Mouse (Mus musculus) lung, postnatal 10 days (tissue): Measurements from ENCODE around the gene Wdr83.
A peak's percentile ranks its signal among the peaks of the same experiment; 100 is the strongest.

Experiments used
- DNase-seq: peaks from one replicate; pipeline ENCODE4 v3.0.0; 2021

Gene Wdr83

DNA sequence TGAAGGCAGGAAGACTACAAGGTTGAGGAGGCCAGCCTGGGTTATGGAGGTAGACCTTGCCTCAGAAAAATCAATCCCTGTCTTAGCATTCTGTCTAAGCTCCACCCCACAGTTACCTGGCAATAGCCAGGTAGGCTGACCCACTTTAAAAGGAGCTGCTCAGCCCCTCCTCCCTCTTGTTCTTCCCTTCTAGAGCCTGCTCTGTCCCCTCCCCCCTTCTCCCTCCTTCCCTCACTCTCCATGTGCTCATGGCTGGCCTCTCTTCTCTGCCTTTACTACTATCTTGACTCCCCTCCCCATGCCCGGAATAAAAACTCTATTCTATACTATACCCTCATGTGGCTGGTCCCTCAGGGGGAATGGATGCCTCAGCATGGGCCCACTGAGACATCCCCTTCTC is 47.2 kb downstream of the Wdr83 start:
- DNase-seq: peak; percentile 42

DNA sequence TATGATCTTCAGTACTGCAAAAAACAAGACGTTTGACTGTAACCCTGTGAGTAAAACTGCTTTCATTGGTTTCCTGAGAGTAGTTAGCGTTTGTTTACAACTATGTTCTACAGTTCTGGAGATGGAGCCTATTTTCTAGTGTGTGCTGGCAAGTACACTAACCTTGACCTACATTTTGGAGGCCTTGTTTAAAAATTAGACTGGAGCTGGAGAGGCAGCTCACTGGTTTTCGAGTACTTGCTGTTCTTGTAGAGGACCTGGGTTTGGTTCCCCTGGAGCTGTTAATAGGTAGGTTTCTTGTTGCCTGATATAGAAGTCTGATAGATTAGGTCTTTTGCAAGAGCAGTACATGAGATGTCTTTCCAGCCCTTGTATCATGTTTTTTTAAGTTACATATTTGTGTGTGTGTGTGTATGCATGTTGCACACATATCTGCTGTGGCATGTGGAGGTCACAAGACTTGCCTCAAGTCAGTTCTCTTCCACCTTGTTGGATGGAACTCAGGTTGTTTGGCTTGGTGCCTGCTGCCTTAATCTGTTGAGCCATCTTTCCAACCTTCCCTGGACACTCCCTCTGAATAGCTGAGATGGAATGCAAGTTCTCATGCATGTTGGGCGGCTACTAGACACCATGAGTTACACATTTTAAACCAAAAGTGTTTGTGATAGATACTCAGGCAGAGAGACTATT is 48.3 kb downstream of the Wdr83 start:
- no peak for DNase-seq

GRCm38 (mm10) chr8:85029271-85029670 is 51.8 kb downstream of the Wdr83 start:
- no peak for DNase-seq

DNA sequence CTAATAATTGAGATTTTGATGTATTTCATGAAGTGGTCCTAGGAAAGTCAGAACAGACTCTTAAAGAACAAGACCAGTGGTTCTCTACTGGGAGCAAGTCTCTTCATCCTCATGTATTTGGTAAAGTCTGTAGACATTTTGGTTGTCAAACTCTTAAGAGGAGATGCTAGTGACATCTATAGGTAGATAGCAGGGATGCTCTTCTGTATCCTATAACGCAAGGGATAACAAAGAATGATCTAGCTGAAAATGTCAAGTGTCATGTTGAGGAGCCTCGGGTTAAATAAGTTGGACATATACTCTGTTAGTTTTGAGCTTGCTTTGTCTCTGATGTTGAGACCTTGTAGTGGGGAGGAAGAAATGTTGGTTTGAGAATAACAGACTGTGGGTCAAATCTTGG is 53.2 kb downstream of the Wdr83 start:
- no peak for DNase-seq

GRCm38 (mm10) chr8:85027516-85027855 is 53.6 kb downstream of the Wdr83 start:
- DNase-seq: peak; percentile 27

DNA sequence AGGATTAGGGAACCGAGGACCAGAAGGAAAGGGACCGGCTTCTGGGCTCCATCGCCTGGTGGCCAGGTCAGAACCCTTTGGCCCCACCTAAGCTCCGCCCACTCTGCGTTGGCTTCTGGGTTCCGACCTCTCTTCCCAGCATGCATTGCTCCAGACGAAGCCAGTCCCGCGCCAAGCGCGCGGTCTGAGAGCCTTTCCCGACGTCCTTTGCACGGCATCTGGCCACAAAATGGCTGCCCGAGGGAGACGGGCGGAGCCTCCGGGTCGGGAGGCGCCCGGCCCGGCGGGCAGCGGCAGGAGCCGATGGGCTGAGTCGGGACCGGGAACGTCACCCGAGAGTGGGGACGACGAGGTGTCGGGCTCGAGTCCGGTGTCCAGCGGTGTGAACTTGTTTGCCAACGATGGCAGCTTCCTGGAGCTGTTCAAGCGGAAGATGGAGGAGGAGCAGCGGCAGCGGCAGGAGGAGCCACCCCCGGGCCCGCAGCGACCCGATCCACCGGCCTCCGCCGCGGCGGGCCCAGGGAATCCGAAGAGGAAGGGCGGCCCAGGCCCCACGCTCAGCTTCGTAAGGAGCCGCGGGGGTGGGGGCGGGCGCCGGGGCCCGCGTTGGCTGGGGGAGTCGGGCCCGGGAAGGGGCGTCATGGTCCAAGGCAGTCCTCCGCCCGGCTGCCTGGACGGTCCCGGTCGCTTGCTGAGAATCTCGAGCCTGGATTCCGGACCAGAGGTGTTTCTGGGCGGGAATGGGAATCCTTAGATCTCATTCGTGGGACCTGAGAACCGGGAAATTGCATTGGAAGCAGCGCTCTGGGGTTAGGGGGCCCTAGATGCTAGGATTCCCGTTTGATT is 54.2 kb downstream of the Wdr83 start, which contains the start of gene Trir:
Trir (plus strand) TSS at position 154 of the 846 bp plus-strand sequence.
- DNase-seq: peak; percentile 99

DNA sequence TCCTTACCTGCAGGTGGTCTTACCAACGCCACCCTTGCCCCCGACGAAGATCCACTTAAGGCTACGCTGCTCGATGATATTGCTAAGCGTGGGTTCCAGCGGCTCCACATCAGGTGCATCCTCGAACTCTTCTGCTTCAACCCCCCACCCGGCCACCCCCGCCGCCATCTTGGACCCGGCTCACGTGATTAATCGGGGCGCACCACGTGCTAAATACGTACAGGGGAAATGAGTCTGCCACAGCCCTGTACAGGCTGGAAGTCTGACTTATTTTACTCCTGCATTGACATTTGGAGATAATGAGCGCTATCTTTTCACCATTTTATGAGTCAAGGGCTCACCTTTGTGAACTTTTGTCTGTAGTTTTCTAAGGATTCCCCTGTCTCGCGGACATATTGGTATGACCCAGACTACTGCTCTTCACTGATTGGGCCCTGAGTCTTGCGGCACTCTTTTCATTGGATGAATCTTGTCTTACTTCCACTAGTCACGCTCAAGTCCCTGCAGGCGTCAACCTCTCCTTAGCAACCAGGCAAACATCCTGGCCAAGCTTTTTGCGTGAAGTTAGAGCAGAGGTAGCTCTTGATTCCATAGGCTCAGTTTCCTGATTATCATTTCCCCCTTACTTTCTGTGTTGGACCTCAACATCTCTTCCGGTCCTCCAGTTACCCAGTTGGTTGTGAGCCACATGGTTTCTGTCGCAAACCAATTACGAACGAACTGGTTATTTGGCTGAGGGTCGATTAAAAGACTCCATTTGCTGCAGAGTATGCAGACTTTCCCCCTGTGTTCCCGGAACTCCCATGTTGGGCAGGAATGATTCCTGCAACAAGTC is 55.8 kb downstream of the Wdr83 start, which contains the start of gene Asna1:
Asna1 (minus strand) TSS at position 184 of the 835 bp plus-strand sequence.
- peak; percentile 89 for DNase-seq
